Mouse (Mus musculus) heart, postnatal 0 days (tissue): ENCODE measurements around the gene Nop16.

ENCODE experiments used
- CTCF ChIP-seq: IDR thresholded peaks from 2 replicates; pipeline ENCODE4 v1.5.1; 2016; ENCODE audit warnings: antibody characterized with exemption, control low read depth, low read depth
- EP300 ChIP-seq: IDR thresholded peaks from 2 replicates; pipeline ENCODE4 v1.6.1; 2016; ENCODE audit warnings: antibody characterized with exemption, low read depth

DNA sequence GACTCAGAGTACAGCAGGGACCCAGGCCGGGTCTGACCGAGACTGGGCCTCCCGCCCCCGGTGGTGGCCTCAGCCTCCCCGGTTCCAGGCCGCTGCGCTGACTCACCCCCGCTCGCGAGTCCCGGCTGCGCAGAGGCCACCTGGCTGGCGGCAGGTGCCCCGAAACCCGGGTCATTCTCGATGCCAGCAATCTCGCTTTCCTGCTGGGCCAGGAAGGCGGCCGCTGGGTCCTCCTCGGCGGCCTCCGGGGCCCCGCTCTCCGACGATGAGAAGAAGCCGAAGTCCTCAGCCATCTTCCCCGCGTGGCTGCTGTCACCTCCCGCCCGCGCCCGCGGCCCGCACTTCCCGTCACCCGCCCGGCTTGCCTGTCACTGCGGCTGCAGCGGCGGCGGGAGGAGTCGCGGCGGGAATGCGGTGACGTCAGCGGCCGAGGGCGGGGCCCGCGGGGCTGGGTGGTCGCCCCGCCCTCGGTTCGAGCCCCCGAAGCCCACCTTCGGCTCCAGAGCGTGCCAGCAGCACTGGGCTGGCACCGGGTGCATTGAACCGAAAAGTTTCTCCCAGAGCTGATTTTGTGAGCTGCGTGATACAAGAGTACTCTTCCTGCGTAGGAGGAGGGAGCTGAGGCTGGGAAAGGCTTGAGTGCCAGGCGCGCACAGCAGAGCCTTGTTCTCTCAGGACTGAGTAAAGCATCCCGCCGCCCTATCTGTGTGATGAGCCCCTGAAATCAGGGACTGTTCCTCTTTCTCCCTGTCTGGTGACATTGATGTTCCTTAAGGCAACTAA is 21.3 kb upstream of the Nop16 start, which contains the start of gene Cltb:
- TF ChIP-seq CTCF (no peak), EP300 (no peak)
